Mouse (Mus musculus) liver, adult 2 months (tissue): ENCODE measurements at regions not wholly inside any gene's neighbourhood (a gene's known extent, or its start where the extent isn't known, plus 50 kb on each side); places are given as distances from the start of the nearest gene placed in this dataset.

Experiments
- CTCF ChIP-seq: fragments of 200-500 bp; IDR thresholded peaks from 2 replicates; pipeline ENCODE4 v1.5.1; 2011; ENCODE audit warnings: low read depth, low read length, control low read depth
- POLR2A ChIP-seq: fragments of 200-500 bp; IDR thresholded peaks from 2 replicates; pipeline ENCODE4 v1.6.1; 2011; ENCODE audit warnings: low read length, control low read depth; ENCODE audit not compliant: insufficient read depth; ENCODE audit errors: extremely low read depth

DNA sequence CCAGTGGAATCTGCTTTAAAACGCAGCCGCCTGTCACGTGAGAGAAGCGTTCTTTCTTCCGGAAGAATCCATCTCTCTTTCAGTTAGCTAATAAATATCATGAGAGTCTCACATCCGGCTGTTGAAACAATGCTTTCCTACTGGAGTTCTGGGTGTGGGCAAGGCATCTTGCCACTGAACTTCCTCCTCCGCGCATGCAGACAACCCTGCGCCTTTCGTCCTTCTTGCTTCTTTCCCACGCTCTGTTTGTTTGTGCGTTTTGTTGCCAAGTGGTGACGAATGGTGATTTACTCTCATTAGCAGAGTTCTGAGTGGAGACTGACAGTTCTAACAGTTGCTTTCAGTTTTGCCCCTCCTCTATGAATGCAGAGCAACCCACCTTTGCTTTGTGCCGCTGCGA lies 326.8 kb upstream of the Irx2 start:
- TF ChIP-seq CTCF (no peak), POLR2A (no peak)
